Mouse (Mus musculus): ENCODE results near the gene Mecom. TPM values are rescaled to one million over a fixed set of nuclear protein-coding genes. Genes with fewer than 3 reads are reported as not detected.

Mecom gene
- polyA plus RNA-seq, 1 experiment from 2014 or later = 46.4 TPM

GRCm38 (mm10) chr3:30379301-30379700 is 168.5 kb downstream of the Mecom start:
- 57% methylated on average over 6 of the region's 6 CpGs for WGBS

GRCm38 (mm10) chr3:30371472-30371871 is 176.3 kb downstream of the Mecom start:
- H3K36me3 ChIP-seq = no peaks in the 10 kb centered on the region
- no peak overlapping the region for H3K4me2 ChIP-seq
- ATAC-seq (ENCODE audit: insufficient read depth, low FRiP score, low read depth) = no peak
- 42% methylated on average over 7 of the region's 7 CpGs for WGBS
- H3K9me3 ChIP-seq = no peaks in the 10 kb centered on the region
- H3K9ac ChIP-seq = no peak overlapping the region
- H3K27me3 ChIP-seq (replicated peaks) = no peaks in the 10 kb centered on the region
- no peak overlapping the region for H3K27ac ChIP-seq
- H3K4me3 ChIP-seq (replicated peaks) = no peak overlapping the region
- no peaks in the 10 kb centered on the region for H3K4me1 ChIP-seq

More at GRCm38 (mm10) chr3:30379301-30379700, 168.5 kb downstream of the Mecom start:
- H3K27ac ChIP-seq = no peak overlapping the region
- H3K9me3 ChIP-seq = no peaks in the 10 kb centered on the region
- no peaks in the 10 kb centered on the region for H3K36me3 ChIP-seq
- no peaks in the 10 kb centered on the region for H3K27me3 ChIP-seq (replicated peaks)
- no peak overlapping the region for H3K9ac ChIP-seq
- H3K4me3 ChIP-seq (replicated peaks) = no peak overlapping the region
- H3K4me1 ChIP-seq = no peaks in the 10 kb centered on the region
- H3K4me2 ChIP-seq = no peak overlapping the region
- ATAC-seq (ENCODE audit: insufficient read depth, low FRiP score, low read depth) = no peak

- Histone ChIP-seq H3K4me2 (no peak overlapping the region), H3K9ac (no peak overlapping the region), H3K9me3 (no peaks in the 10 kb centered on the region), H3K27ac (no peak overlapping the region), H3K4me3 (replicated peaks) (no peak overlapping the region), H3K27me3 (replicated peaks) (no peaks in the 10 kb centered on the region), H3K36me3 (no peaks in the 10 kb centered on the region), H3K4me1 (no peaks in the 10 kb centered on the region)
- ATAC-seq (ENCODE audit: insufficient read depth, low FRiP score, low read depth) = no peak
- 56% methylated on average over 16 of the region's 16 CpGs for WGBS
These were observed 176.8 kb downstream of the Mecom start for GRCm38 (mm10) chr3:30370860-30371455.

- H3K9ac ChIP-seq = no peak overlapping the region
- WGBS = 84% methylated on average over 7 of the region's 7 CpGs
- no peaks in the 10 kb centered on the region for H3K9me3 ChIP-seq
- no peaks in the 10 kb centered on the region for H3K27me3 ChIP-seq (replicated peaks)
- no peak overlapping the region for H3K27ac ChIP-seq
- no peak overlapping the region for H3K4me2 ChIP-seq
- H3K4me3 ChIP-seq (replicated peaks) = no peak overlapping the region
- ATAC-seq (ENCODE audit: insufficient read depth, low FRiP score, low read depth) = no peak
- no peaks in the 10 kb centered on the region for H3K36me3 ChIP-seq
- H3K4me1 ChIP-seq = no peaks in the 10 kb centered on the region
These were observed 181.2 kb downstream of the Mecom start for GRCm38 (mm10) chr3:30366621-30367020.

- Histone ChIP-seq H3K27ac (no peak overlapping the region), H3K9me3 (no peaks in the 10 kb centered on the region), H3K9ac (no peak overlapping the region), H3K27me3 (replicated peaks) (no peaks in the 10 kb centered on the region), H3K4me1 (peaks cover 3% of the 10 kb centered on the region; the same call in 1 of the 2 replicates), H3K36me3 (no peaks in the 10 kb centered on the region), H3K4me2 (no peak overlapping the region), H3K4me3 (replicated peaks) (no peak overlapping the region)
- 62% methylated on average over 5 of the region's 5 CpGs for WGBS
- no peak for ATAC-seq (ENCODE audit: insufficient read depth, low FRiP score, low read depth)
These were observed 186.6 kb downstream of the Mecom start for GRCm38 (mm10) chr3:30361190-30361589.

GRCm38 (mm10) chr3:30353878-30354727 is 193.7 kb downstream of the Mecom start:
- Histone ChIP-seq H3K27me3 (replicated peaks) (no peaks in the 10 kb centered on the region), H3K4me2 (no peak overlapping the region), H3K4me1 (no peaks in the 10 kb centered on the region), H3K4me3 (replicated peaks) (no peak overlapping the region), H3K9ac (no peak overlapping the region), H3K36me3 (no peaks in the 10 kb centered on the region), H3K9me3 (no peaks in the 10 kb centered on the region), H3K27ac (no peak overlapping the region)
- WGBS = 33% methylated on average over 6 of the region's 6 CpGs
- no peak for ATAC-seq (ENCODE audit: insufficient read depth, low FRiP score, low read depth)

- Histone ChIP-seq H3K4me2 (no peak overlapping the region), H3K9me3 (no peaks in the 10 kb centered on the region), H3K27me3 (replicated peaks) (no peaks in the 10 kb centered on the region), H3K27ac (no peak overlapping the region), H3K4me3 (replicated peaks) (no peak overlapping the region), H3K9ac (no peak overlapping the region), H3K36me3 (no peaks in the 10 kb centered on the region), H3K4me1 (no peaks in the 10 kb centered on the region)
- 51% methylated on average over 7 of the region's 7 CpGs for WGBS
- ATAC-seq (ENCODE audit: insufficient read depth, low FRiP score, low read depth) = no peak
These were observed 198.5 kb downstream of the Mecom start for GRCm38 (mm10) chr3:30349279-30349678.

- H3K4me3 ChIP-seq (replicated peaks) = no peak overlapping the region
- H3K36me3 ChIP-seq = no peaks in the 10 kb centered on the region
- H3K27me3 ChIP-seq (replicated peaks) = no peaks in the 10 kb centered on the region
- H3K27ac ChIP-seq = no peak overlapping the region
- H3K4me1 ChIP-seq = no peaks in the 10 kb centered on the region
- no peak for ATAC-seq (ENCODE audit: insufficient read depth, low FRiP score, low read depth)
- no peak overlapping the region for H3K4me2 ChIP-seq
- no peak overlapping the region for H3K9ac ChIP-seq
- WGBS = 80% methylated on average over 4 of the region's 4 CpGs
- no peaks in the 10 kb centered on the region for H3K9me3 ChIP-seq
These were observed 203.7 kb downstream of the Mecom start for GRCm38 (mm10) chr3:30344151-30344550.

- Histone ChIP-seq H3K4me2 (no peak overlapping the region), H3K9ac (no peak overlapping the region), H3K4me1 (no peaks in the 10 kb centered on the region), H3K27me3 (replicated peaks) (no peaks in the 10 kb centered on the region), H3K4me3 (replicated peaks) (no peak overlapping the region), H3K36me3 (no peaks in the 10 kb centered on the region), H3K27ac (no peak overlapping the region), H3K9me3 (no peaks in the 10 kb centered on the region)
- WGBS = 75% methylated on average over 6 of the region's 6 CpGs
- no peak for ATAC-seq (ENCODE audit: insufficient read depth, low FRiP score, low read depth)
These were observed 215.5 kb downstream of the Mecom start for GRCm38 (mm10) chr3:30332337-30332736.

- H3K4me3 ChIP-seq (replicated peaks) = no peak overlapping the region
- no peaks in the 10 kb centered on the region for H3K4me1 ChIP-seq
- no peaks in the 10 kb centered on the region for H3K9me3 ChIP-seq
- no peaks in the 10 kb centered on the region for H3K27me3 ChIP-seq (replicated peaks)
- no peak for ATAC-seq (ENCODE audit: insufficient read depth, low FRiP score, low read depth)
- no peak overlapping the region for H3K27ac ChIP-seq
- 61% methylated on average over 3 of the region's 3 CpGs for WGBS
- no peak overlapping the region for H3K4me2 ChIP-seq
- H3K36me3 ChIP-seq = no peaks in the 10 kb centered on the region
- no peak overlapping the region for H3K9ac ChIP-seq
These were observed 217.3 kb downstream of the Mecom start for GRCm38 (mm10) chr3:30330476-30330875.

- H3K27me3 ChIP-seq (replicated peaks) = no peaks in the 10 kb centered on the region
- H3K27ac ChIP-seq = no peak overlapping the region
- WGBS = 47% methylated on average over 3 of the region's 3 CpGs
- H3K4me3 ChIP-seq (replicated peaks) = no peak overlapping the region
- H3K9ac ChIP-seq = no peak overlapping the region
- H3K4me1 ChIP-seq = no peaks in the 10 kb centered on the region
- no peaks in the 10 kb centered on the region for H3K36me3 ChIP-seq
- H3K4me2 ChIP-seq = no peak overlapping the region
- H3K9me3 ChIP-seq = no peaks in the 10 kb centered on the region
- ATAC-seq (ENCODE audit: insufficient read depth, low FRiP score, low read depth) = no peak
These were observed 217.8 kb downstream of the Mecom start for GRCm38 (mm10) chr3:30330021-30330420.

- H3K9me3 ChIP-seq = no peaks in the 10 kb centered on the region
- no peak overlapping the region for H3K27ac ChIP-seq
- no peak overlapping the region for H3K9ac ChIP-seq
- ATAC-seq (ENCODE audit: insufficient read depth, low FRiP score, low read depth) = no peak
- no peaks in the 10 kb centered on the region for H3K36me3 ChIP-seq
- H3K4me3 ChIP-seq (replicated peaks) = no peak overlapping the region
- 78% methylated on average over 2 of the region's 2 CpGs for WGBS
- H3K27me3 ChIP-seq (replicated peaks) = no peaks in the 10 kb centered on the region
- H3K4me2 ChIP-seq = no peak overlapping the region
- no peaks in the 10 kb centered on the region for H3K4me1 ChIP-seq
These were observed 232.9 kb downstream of the Mecom start for GRCm38 (mm10) chr3:30314955-30315354.

Data from stomach, embryonic 15.5 days (tissue).